Mouse (Mus musculus) lung, adult 2 months (tissue): ENCODE data around the gene Cdh4. TPM values are rescaled to one million over a fixed set of nuclear protein-coding genes. Genes with fewer than 3 reads are reported as not detected.

ENCODE experiments used
- DNase-seq: peaks from one replicate; pipeline ENCODE4 v3.0.0; 2022
- H3K4me1 ChIP-seq: fragments of 200-500 bp; 2 replicates; pipeline ENCODE4 v1.6.1; 2011; ENCODE audit warnings: low read length; ENCODE audit not compliant: control insufficient read depth, insufficient read depth
- H3K4me3 ChIP-seq: fragments of 200-500 bp; replicated peaks from 2 replicates; pipeline ENCODE3; 2011; ENCODE audit warnings: low read depth, mild to moderate bottlenecking, control low read depth, low read length; ENCODE audit errors: extremely low read depth
- CTCF ChIP-seq: fragments of 200-500 bp; IDR thresholded peaks from 2 replicates; pipeline ENCODE4 v1.5.1; 2011; ENCODE audit warnings: mild to moderate bottlenecking, low read length, control low read depth; ENCODE audit not compliant: insufficient read depth
- POLR2A ChIP-seq: fragments of 200-500 bp; IDR thresholded peaks from 2 replicates; pipeline ENCODE4 v1.6.1; 2011; ENCODE audit warnings: low read depth, mild to moderate bottlenecking, control low read depth, low read length, borderline replicate concordance; ENCODE audit errors: extremely low read depth
- WGBS: fragments of 180-500 bp; shearing (Covaris S2); methylation state at CpG from one replicate; pipeline ENCODE4 v1.1.7; 2018; 5-methylcytosine and 5-hydroxymethylcytosine counted together
- polyA plus RNA-seq: library from polyadenylated mRNA; depleted of rRNA; stranded (reverse); fragments of >200 nt; gene quantifications from 2 replicates; pipeline ENCODE4 v1.2.3, GENCODE M21; 2012

Cdh4 gene
- polyA plus RNA-seq, 1 experiment = 2.0 TPM

GRCm38 (mm10) chr2:179729802-179730201 lies 287.6 kb downstream of the Cdh4 start:
- TF ChIP-seq CTCF = no peak
- TF ChIP-seq POLR2A = no peak
- Histone ChIP-seq H3K4me3 (no peak overlapping the region), H3K4me1 (no peaks in the 10 kb centered on the region)
- WGBS = 86% methylated on average over 4 of the region's 4 CpGs
- DNase-seq = no peak

- no peak for TF ChIP-seq POLR2A
- no peak for TF ChIP-seq CTCF
- no peak for DNase-seq
- WGBS = 61% methylated on average over 16 of the region's 16 CpGs
- H3K4me1 ChIP-seq = no peaks in the 10 kb centered on the region
- H3K4me3 ChIP-seq = no peak overlapping the region
These were observed 291.1 kb downstream of the Cdh4 start for GRCm38 (mm10) chr2:179733141-179733831.

GRCm38 (mm10) chr2:179742419-179742818 lies 300.2 kb downstream of the Cdh4 start:
- H3K4me3 ChIP-seq = no peak overlapping the region
- no peak for DNase-seq
- TF ChIP-seq POLR2A (no peak), CTCF (no peak)
- H3K4me1 ChIP-seq = no peaks in the 10 kb centered on the region
- WGBS = 100% methylated on average over 1 of the region's 1 CpGs

GRCm38 (mm10) chr2:179742828-179743227 lies 300.6 kb downstream of the Cdh4 start:
- TF ChIP-seq CTCF (no peak), POLR2A (no peak)
- DNase-seq = no peak
- no peak overlapping the region for H3K4me3 ChIP-seq
- H3K4me1 ChIP-seq = no peaks in the 10 kb centered on the region
- WGBS = 69% methylated on average over 6 of the region's 6 CpGs

GRCm38 (mm10) chr2:179746491-179746890 lies 304.3 kb downstream of the Cdh4 start:
- TF ChIP-seq CTCF (no peak), POLR2A (no peak)
- H3K4me1 ChIP-seq = no peaks in the 10 kb centered on the region
- no peak for DNase-seq
- H3K4me3 ChIP-seq = no peak overlapping the region
- 55% methylated on average over 7 of the region's 7 CpGs for WGBS

GRCm38 (mm10) chr2:179749399-179749798 lies 307.2 kb downstream of the Cdh4 start:
- Histone ChIP-seq H3K4me3 (no peak overlapping the region), H3K4me1 (no peaks in the 10 kb centered on the region)
- TF ChIP-seq CTCF (no peak), POLR2A (no peak)
- 61% methylated on average over 3 of the region's 3 CpGs for WGBS
- DNase-seq = no peak

GRCm38 (mm10) chr2:179753811-179754210 lies 311.6 kb downstream of the Cdh4 start:
- Histone ChIP-seq H3K4me3 (no peak overlapping the region), H3K4me1 (no peaks in the 10 kb centered on the region)
- TF ChIP-seq POLR2A = no peak
- TF ChIP-seq CTCF = no peak
- DNase-seq = no peak
- WGBS = 85% methylated on average over 9 of the region's 9 CpGs

GRCm38 (mm10) chr2:179754776-179755175 lies 312.5 kb downstream of the Cdh4 start:
- Histone ChIP-seq H3K4me3 (no peak overlapping the region), H3K4me1 (no peaks in the 10 kb centered on the region)
- 70% methylated on average over 11 of the region's 11 CpGs for WGBS
- DNase-seq = no peak
- no peak for TF ChIP-seq CTCF

- DNase-seq = no peak
- Histone ChIP-seq H3K4me1 (no peaks in the 10 kb centered on the region), H3K4me3 (no peak overlapping the region)
- TF ChIP-seq POLR2A = no peak
- TF ChIP-seq CTCF = no peak
- 59% methylated on average over 9 of the region's 9 CpGs for WGBS
These were observed 319.6 kb downstream of the Cdh4 start for GRCm38 (mm10) chr2:179761718-179762441.

GRCm38 (mm10) chr2:179762521-179763305 lies 320.5 kb downstream of the Cdh4 start:
- Histone ChIP-seq H3K4me1 (no peaks in the 10 kb centered on the region), H3K4me3 (no peak overlapping the region)
- DNase-seq = no peak
- 73% methylated on average over 13 of the region's 13 CpGs for WGBS
- TF ChIP-seq CTCF (no peak), POLR2A (no peak)
